Mouse (Mus musculus) effector memory CD4-positive, alpha-beta T cell, adult 5 months (primary cell): ENCODE results near the gene Gm16513. TPM values are rescaled to one million over a fixed set of nuclear protein-coding genes. Genes with fewer than 3 reads are reported as not detected.

Experiments used
- polyA plus RNA-seq: library from polyadenylated mRNA; unstranded; fragments of 100-300 nt; shearing (Covaris generic); gene quantifications from one replicate; pipeline ENCODE4 v1.2.1, GENCODE M21; 2017

Gene Gm16513
- polyA plus RNA-seq, result 0.65 TPM

DNA sequence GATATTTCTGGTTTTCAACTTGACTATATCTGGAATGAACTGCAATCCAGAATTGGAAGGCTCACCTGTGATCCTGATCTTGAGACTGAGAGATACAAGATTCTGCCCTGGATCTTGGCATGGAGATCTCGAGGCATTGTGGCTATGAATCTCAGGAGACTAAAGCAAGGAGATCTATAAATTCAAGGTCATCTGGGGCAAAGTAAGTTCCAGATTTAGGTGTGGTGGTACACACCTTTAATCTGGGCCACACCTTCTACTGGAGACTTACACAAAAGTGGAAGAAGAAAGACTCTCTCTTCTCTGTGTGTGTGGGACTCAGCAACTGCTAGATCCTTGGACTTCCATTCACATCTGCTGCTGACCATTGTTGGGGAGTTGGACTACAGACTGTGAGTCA lies at the start of gene Gm16513:
TSS of gene Gm16513 (plus strand) at position 301 of the 400 bp plus-strand sequence.

Other genes starting within 250 kb of the Gm16513 start
- gene Gm6367, start 194.0 kb upstream of the Gm16513 start, polyA plus RNA-seq, result not detected
- not detected for gene Gm7942, start 75.7 kb upstream of the Gm16513 start, polyA plus RNA-seq
- not detected for gene Gm10424, start 90.1 kb downstream of the Gm16513 start, polyA plus RNA-seq
- gene Gm3259, start 123.3 kb downstream of the Gm16513 start, polyA plus RNA-seq, result not detected